Mouse (Mus musculus) limb, embryonic 11.5 days (tissue): ENCODE results near the gene Cfap97d1. TPM values are rescaled to one million over a fixed set of nuclear protein-coding genes. Genes with fewer than 3 reads are reported as not detected.

Source experiments
- ATAC-seq: fragments of 200-750 bp; cut with Nextera tagmentation; 2 replicates; pipeline ENCODE4 v1.8.0; 2017; ENCODE audit warnings: low read depth; ENCODE audit not compliant: insufficient number of reproducible peaks, low FRiP score, low TSS enrichment
- DNase-seq: peaks from one replicate; pipeline ENCODE4 v3.0.0-alpha.2; 2015; ENCODE audit warnings: low spot score
- H3K27ac ChIP-seq: fragments of 300-500 bp; sonication (generic); replicated peaks from 2 replicates; pipeline ENCODE4 v1.5.1; 2014; ENCODE audit warnings: low read depth, mild to moderate bottlenecking, low read length
- H3K27me3 ChIP-seq: fragments of 300-500 bp; sonication (generic); 2 replicates; pipeline ENCODE4 v1.6.1; 2014; ENCODE audit warnings: mild to moderate bottlenecking, low read length, mixed read lengths; ENCODE audit not compliant: control insufficient read depth, insufficient read depth
- H3K36me3 ChIP-seq: fragments of 300-500 bp; sonication (generic); 2 replicates; pipeline ENCODE4 v1.6.1; 2014; ENCODE audit warnings: mild to moderate bottlenecking, low read length, moderate library complexity, mixed read lengths; ENCODE audit not compliant: control insufficient read depth, insufficient read depth
- H3K4me1 ChIP-seq: fragments of 300-500 bp; sonication (generic); 2 replicates; pipeline ENCODE4 v1.6.1; 2014; ENCODE audit warnings: low read length, mixed read lengths; ENCODE audit not compliant: control insufficient read depth, insufficient read depth
- H3K4me2 ChIP-seq: fragments of 300-500 bp; sonication (generic); 2 replicates; pipeline ENCODE4 v1.6.1; 2014; ENCODE audit warnings: low read depth, mild to moderate bottlenecking, moderate library complexity; ENCODE audit not compliant: severe bottlenecking
- H3K4me3 ChIP-seq: fragments of 300-500 bp; sonication (generic); 2 replicates; pipeline ENCODE4 v1.5.1; 2014; ENCODE audit warnings: low read depth, low read length
- H3K9ac ChIP-seq: fragments of 300-500 bp; sonication (generic); 2 replicates; pipeline ENCODE4 v1.6.1; 2014; ENCODE audit warnings: mild to moderate bottlenecking, low read length
- H3K9me3 ChIP-seq: fragments of 300-500 bp; sonication (generic); 2 replicates; pipeline ENCODE4 v1.6.1; 2016; ENCODE audit warnings: low read length; ENCODE audit not compliant: control insufficient read depth
- WGBS: fragments of 180-500 bp; shearing (Covaris S2); extraction: QIAGEN DNeasy Blood & Tissue Kit; methylation state at CpG from one replicate; pipeline ENCODE4 v1.1.7; 2014; 5-methylcytosine and 5-hydroxymethylcytosine counted together
- polyA plus RNA-seq: library from polyadenylated mRNA; unstranded; fragments of >200 nt; fragmentation: Nextera tagmentation; extraction: Ambion mirVana; gene quantifications from 2 replicates; pipeline ENCODE4 v1.2.1, GENCODE M21; 2014

Gene Cfap97d1
- polyA plus RNA-seq, 1 experiment from 2014 or later = not detected

DNA sequence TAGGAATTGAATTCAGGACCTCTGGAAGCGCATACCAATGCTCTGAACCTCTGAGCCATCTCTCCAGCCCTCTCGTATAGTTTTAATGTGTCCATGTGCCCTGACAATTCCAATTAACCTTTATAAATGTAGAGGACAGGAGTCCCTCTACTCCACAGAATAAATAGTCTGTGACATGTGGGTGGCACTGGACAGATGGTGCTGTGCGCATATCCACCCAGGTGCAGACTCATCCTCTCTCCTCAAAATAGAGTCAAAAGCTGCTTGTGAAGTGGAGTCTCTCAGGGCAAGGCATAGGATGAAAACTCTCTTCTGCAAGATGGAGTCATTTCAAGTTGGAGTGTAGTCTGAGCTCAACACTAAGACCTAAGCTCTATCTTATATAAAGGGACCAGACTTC lies 6.2 kb downstream of the Cfap97d1 start:
- no peak for ATAC-seq
- Histone ChIP-seq H3K4me1 (no peaks in the 10 kb centered on the region), H3K9me3 (no peaks in the 10 kb centered on the region), H3K27ac (no peak overlapping the region), H3K4me3 (no peak overlapping the region), H3K27me3 (no peaks in the 10 kb centered on the region), H3K9ac (no peak overlapping the region), H3K36me3 (no peaks in the 10 kb centered on the region), H3K4me2 (no peak overlapping the region)
- DNase-seq = no peak
- WGBS = 90% methylated on average over 3 of the region's 3 CpGs

DNA sequence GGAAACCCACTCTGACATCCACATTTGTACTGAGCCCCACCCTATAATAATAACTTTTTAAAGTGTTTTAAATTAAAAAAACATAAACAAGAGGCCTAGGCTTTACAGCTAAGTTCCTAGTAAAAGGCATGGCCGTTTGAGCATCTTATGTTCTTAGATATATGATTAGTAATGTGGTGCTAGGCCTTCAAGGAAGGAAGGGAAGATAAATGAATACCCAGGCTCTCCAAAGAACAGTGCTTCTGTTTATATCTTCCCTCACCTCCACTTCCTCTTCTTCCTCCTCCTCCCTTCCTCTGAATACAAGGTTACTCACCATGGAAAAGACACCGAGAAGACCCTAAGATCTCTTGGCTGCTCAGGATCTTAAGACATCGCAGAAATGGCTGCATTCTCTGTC lies 7.7 kb downstream of the Cfap97d1 start:
- 81% methylated on average over 3 of the region's 3 CpGs for WGBS
- Histone ChIP-seq H3K9me3 (no peaks in the 10 kb centered on the region), H3K4me1 (no peaks in the 10 kb centered on the region), H3K27me3 (no peaks in the 10 kb centered on the region), H3K4me3 (no peak overlapping the region), H3K4me2 (no peak overlapping the region), H3K27ac (no peak overlapping the region), H3K9ac (no peak overlapping the region), H3K36me3 (no peaks in the 10 kb centered on the region)
- ATAC-seq = no peak
- no peak for DNase-seq

DNA sequence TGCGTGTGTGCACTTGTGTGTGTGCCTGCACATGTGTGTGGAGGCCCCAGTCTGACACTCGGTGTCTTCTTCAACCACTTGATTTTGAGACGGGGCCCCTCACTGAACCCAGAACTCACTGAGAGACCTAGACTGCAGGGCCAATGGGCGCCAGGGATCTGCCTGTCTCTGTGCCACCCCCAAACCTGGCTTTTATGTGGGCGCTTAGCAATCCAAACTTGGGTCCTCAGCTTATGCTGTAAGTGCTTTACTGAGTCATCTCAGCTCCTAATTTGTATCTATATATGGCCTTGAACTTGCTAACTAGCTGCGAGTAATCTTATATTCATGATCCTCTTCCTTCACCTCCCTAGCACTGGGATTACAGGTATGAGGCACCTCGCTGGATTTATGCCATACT lies 8.3 kb downstream of the Cfap97d1 start:
- 89% methylated on average over 7 of the region's 7 CpGs for WGBS
- no peak for ATAC-seq
- Histone ChIP-seq H3K4me1 (no peaks in the 10 kb centered on the region), H3K27me3 (no peaks in the 10 kb centered on the region), H3K9ac (no peak overlapping the region), H3K36me3 (no peaks in the 10 kb centered on the region), H3K27ac (no peak overlapping the region), H3K4me3 (no peak overlapping the region), H3K4me2 (no peak overlapping the region), H3K9me3 (no peaks in the 10 kb centered on the region)
- DNase-seq = no peak

DNA sequence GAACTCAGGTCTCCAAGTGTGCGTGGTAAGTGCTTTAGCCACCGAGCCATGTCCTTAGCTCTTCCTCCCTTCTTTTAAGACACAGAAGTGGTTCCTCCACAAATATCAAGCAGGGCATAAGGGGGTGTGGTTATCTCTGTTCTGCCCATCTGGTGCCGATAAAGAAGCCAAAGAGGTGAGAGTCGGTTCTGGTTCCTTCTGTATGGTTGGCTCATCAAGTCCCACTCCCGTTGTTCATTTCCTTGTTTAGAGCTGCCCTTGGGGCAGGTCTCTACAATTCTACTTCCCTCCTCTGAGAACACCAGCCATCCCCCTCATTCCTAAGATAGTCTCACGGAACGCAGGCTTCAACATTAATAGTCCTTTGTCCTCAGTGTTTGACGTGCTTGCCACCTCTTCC lies 10.0 kb downstream of the Cfap97d1 start:
- ATAC-seq (no peak), DNase-seq (no peak)
- no peak overlapping the region for H3K4me3 ChIP-seq
- H3K9ac ChIP-seq = no peak overlapping the region
- no peak overlapping the region for H3K27ac ChIP-seq
- H3K9me3 ChIP-seq = no peaks in the 10 kb centered on the region
- WGBS = 74% methylated on average over 8 of the region's 8 CpGs
- H3K4me1 ChIP-seq = no peaks in the 10 kb centered on the region
- H3K4me2 ChIP-seq = no peak overlapping the region
- H3K27me3 ChIP-seq = no peaks in the 10 kb centered on the region
- no peaks in the 10 kb centered on the region for H3K36me3 ChIP-seq

DNA sequence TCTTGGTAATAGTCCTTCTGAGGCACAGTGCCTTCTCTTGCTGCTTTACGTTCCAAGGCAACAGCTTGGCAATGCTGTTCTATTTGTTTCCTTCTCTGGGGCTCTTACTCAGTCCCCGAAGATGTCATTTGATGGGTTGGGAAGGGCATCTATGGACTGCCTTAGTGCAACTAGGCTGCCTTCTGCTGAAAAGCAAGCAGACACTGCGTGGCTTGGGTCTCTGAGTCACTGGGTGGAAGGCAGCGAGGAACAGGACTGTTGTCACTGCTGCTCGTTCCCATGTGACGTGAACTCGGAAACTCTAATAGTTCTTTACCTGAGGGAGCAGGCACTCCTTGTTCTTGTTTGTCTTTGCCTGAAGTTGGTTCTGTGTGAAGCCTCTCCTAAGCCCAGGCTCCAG lies 11.9 kb downstream of the Cfap97d1 start:
- no peaks in the 10 kb centered on the region for H3K9me3 ChIP-seq
- no peak overlapping the region for H3K9ac ChIP-seq
- no peaks in the 10 kb centered on the region for H3K27me3 ChIP-seq
- H3K36me3 ChIP-seq = no peaks in the 10 kb centered on the region; the same call in 1 of the 2 replicates
- ATAC-seq = no peak
- no peak overlapping the region; the same call in 1 of the 2 replicates for H3K4me2 ChIP-seq
- H3K4me3 ChIP-seq = no peak overlapping the region
- DNase-seq = no peak
- no peak overlapping the region for H3K27ac ChIP-seq
- H3K4me1 ChIP-seq = no peaks in the 10 kb centered on the region
- 95% methylated on average over 7 of the region's 7 CpGs for WGBS

DNA sequence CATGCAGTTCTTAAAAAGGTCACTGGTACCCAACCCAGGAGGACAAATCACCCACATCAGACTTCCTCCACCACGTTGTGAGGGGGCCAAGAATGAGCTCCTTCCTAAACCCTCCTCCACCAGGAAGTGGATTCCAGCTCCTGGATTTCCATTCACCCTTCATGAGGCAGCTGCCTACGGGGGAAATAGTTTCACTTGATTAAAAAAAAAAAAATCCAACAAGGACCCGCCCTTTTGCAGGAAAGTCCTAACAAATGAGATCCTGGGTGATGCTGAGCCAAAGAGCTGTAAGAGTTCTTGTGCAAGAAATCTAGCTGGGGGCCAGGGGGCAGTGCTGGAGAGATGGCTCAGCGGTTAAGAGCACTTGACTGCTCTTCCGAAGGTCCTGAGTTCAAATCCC lies 14.2 kb downstream of the Cfap97d1 start:
- H3K9me3 ChIP-seq = no peaks in the 10 kb centered on the region
- H3K27me3 ChIP-seq = no peaks in the 10 kb centered on the region
- ATAC-seq (no peak), DNase-seq (no peak)
- H3K4me2 ChIP-seq = no peak overlapping the region
- H3K9ac ChIP-seq = no peak overlapping the region
- 59% methylated on average over 5 of the region's 5 CpGs for WGBS
- H3K36me3 ChIP-seq = peaks cover 2% of the 10 kb centered on the region; the same call in 1 of the 2 replicates
- H3K27ac ChIP-seq = no peak overlapping the region
- no peak overlapping the region for H3K4me3 ChIP-seq
- H3K4me1 ChIP-seq = no peaks in the 10 kb centered on the region

DNA sequence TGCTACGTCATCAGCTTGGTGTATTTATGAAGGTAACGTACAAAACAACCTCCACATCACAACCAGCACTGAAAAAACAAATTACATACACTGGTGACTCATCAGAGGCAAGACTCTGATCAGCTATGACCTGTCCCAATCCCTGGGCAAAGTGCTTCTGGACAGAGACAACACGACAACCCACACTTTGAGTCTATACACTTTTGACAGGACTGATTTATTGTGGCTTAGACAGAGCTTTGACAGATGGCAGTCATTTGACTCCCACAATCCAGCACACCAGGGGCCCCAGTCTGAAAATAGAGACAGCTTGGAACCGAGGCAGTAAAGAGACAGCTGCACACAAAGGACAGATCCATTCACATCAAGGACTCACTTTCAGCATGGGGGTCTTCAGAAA lies 15.4 kb downstream of the Cfap97d1 start:
- Histone ChIP-seq H3K27me3 (no peaks in the 10 kb centered on the region), H3K4me1 (no peaks in the 10 kb centered on the region), H3K36me3 (peaks cover 5% of the 10 kb centered on the region; the same call in 1 of the 2 replicates), H3K4me2 (no peak overlapping the region), H3K9ac (no peak overlapping the region), H3K9me3 (no peaks in the 10 kb centered on the region), H3K27ac (no peak overlapping the region), H3K4me3 (no peak overlapping the region)
- ATAC-seq (no peak), DNase-seq (no peak)
- WGBS = 63% methylated on average over 4 of the region's 4 CpGs

DNA sequence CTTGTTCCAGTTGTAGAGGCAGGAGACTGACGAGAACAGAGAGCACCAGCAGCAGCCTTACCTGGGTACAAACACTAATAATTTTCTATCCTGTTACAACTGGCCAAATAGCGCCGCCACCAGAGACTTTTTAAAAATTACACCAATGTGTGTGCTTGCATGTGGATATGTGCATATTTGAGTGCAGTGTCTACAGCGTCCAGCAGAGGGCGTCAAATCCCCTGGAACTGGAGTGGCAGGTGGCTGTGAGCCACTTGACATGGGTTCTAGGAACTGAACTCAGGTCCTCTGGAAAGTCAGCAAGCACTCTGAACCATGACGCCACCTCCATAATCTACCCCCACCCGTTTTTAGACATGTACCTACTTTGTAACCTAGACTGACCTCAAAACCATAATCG lies 20.2 kb downstream of the Cfap97d1 start:
- Histone ChIP-seq H3K4me1 (no peaks in the 10 kb centered on the region), H3K9ac (no peak overlapping the region), H3K9me3 (no peaks in the 10 kb centered on the region), H3K27ac (no peak overlapping the region), H3K4me3 (no peak overlapping the region), H3K27me3 (no peaks in the 10 kb centered on the region), H3K36me3 (peaks cover 10% of the 10 kb centered on the region; the same call in 1 of the 2 replicates), H3K4me2 (no peak overlapping the region)
- WGBS = 90% methylated on average over 8 of the region's 8 CpGs
- ATAC-seq (no peak), DNase-seq (peak; percentile 33)

DNA sequence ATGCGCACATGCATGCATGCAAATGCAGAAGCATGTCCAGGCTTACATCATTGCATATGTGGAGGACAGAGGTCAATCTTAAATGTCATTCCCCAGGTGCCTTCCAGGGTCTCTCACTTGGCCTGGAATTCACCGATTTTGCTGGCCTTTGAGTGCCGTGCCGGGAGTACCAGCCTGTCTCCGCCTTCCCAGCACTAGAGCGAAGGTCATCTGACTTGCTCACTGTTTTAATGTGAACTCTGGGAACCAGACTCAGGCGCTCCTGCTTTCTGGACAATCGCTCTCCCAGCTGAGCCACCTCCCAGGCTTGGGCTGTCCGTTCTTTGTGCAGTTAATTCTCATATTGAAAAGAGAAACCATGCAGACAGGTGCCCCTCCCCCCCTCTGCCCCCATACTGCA lies 22.2 kb downstream of the Cfap97d1 start:
- Histone ChIP-seq H3K4me3 (no peak overlapping the region), H3K9me3 (no peaks in the 10 kb centered on the region), H3K27me3 (no peaks in the 10 kb centered on the region), H3K27ac (no peak overlapping the region), H3K4me2 (no peak overlapping the region), H3K36me3 (peaks cover 11% of the 10 kb centered on the region; the same call in 1 of the 2 replicates), H3K4me1 (peaks cover 14% of the 10 kb centered on the region), H3K9ac (no peak overlapping the region)
- ATAC-seq (no peak), DNase-seq (no peak)
- WGBS = 79% methylated on average over 9 of the region's 9 CpGs
